Comparison of ENCODE assay signal across 8 mouse cellular contexts in genomic region chrX:145848937-145849783, GRCm38 (mm10).
DNase-seq lines count a peak whose midpoint lies in the region; ATAC-seq lines count a peak whose summit lies in the region.

No protein-coding gene starts in this region.

- intact Hi-C loops in left cerebral cortex, postnatal 4 days (cut with DNase I) = no loop called here

- peak; percentile 27 for DNase-seq in forebrain, embryonic 14.5 days (ENCODE audit: low spot score)
- no peak for DNase-seq in forebrain, embryonic 10.5 days (ENCODE audit: extremely low spot score, low spot score)
- DNase-seq in adrenal gland, adult 2 months = peak; percentile 45
- peak; percentile 16 for DNase-seq in kidney, adult 18-20 months
- DNase-seq in left cerebral cortex, postnatal 4 days = peak; percentile 90
- peak; percentile 4 for DNase-seq in right cerebral cortex, postnatal 25 days

- H3K27ac ChIP-seq in forebrain, embryonic 14.5 days (ENCODE audit: low read depth, low read length) = no peak overlapping the region
- H3K27ac ChIP-seq in forebrain, embryonic 10.5 days = no peak overlapping the region
- H3K27ac ChIP-seq in forebrain, embryonic 16.5 days (ENCODE audit: low read length) = no peak overlapping the region

- ATAC-seq in forebrain, embryonic 14.5 days = no peak
- peak; percentile 75 for ATAC-seq in forebrain, embryonic 16.5 days
- ATAC-seq in erythroid progenitor cell, adult 5-6 weeks (replicated peaks; ENCODE audit: low FRiP score, poor library complexity, severe bottlenecking) = no peak

- H3K4me2 ChIP-seq in forebrain, embryonic 14.5 days (ENCODE audit: low read length) = no peak overlapping the region
- no peak overlapping the region for H3K4me2 ChIP-seq in forebrain, embryonic 16.5 days (ENCODE audit: low read length)

- H3K36me3 ChIP-seq in forebrain, embryonic 14.5 days (ENCODE audit: control insufficient read depth, insufficient read depth, low read length) = no peaks in the 10 kb centered on the region
- no peaks in the 10 kb centered on the region for H3K36me3 ChIP-seq in forebrain, embryonic 10.5 days (replicated peaks)
- no peaks in the 10 kb centered on the region for H3K36me3 ChIP-seq in forebrain, embryonic 16.5 days (ENCODE audit: control insufficient read depth, insufficient read depth)

- no peaks in the 10 kb centered on the region for H3K9me3 ChIP-seq in forebrain, embryonic 14.5 days (replicated peaks; ENCODE audit: control insufficient read depth, low read length)
- H3K9me3 ChIP-seq in forebrain, embryonic 10.5 days = no peaks in the 10 kb centered on the region
- H3K9me3 ChIP-seq in forebrain, embryonic 16.5 days (ENCODE audit: control insufficient read depth, low read length) = no peaks in the 10 kb centered on the region

- 71% methylated on average over 13 of the region's 13 CpGs for WGBS in forebrain, embryonic 14.5 days
- 81% methylated on average over 13 of the region's 13 CpGs for whole genome bisulfite sequencing in forebrain, embryonic 10.5 days
- 66% methylated on average over 13 of the region's 13 CpGs for WGBS in forebrain, embryonic 16.5 days

- H3K9ac ChIP-seq in forebrain, embryonic 14.5 days (ENCODE audit: low read length) = no peak overlapping the region
- no peak overlapping the region for H3K9ac ChIP-seq in forebrain, embryonic 16.5 days (replicated peaks; ENCODE audit: low read depth, low read length)

- H3K4me3 ChIP-seq in forebrain, embryonic 14.5 days (ENCODE audit: low read depth, low read length) = no peak overlapping the region
- H3K4me3 ChIP-seq in forebrain, embryonic 10.5 days = no peak overlapping the region
- no peak overlapping the region for H3K4me3 ChIP-seq in forebrain, embryonic 16.5 days (replicated peaks; ENCODE audit: low read length)

- H3K27me3 ChIP-seq in forebrain, embryonic 14.5 days (replicated peaks; ENCODE audit: control insufficient read depth, insufficient read depth, low read length) = no peaks in the 10 kb centered on the region
- H3K27me3 ChIP-seq in forebrain, embryonic 10.5 days (ENCODE audit: poor library complexity, severe bottlenecking) = no peaks in the 10 kb centered on the region
- no peaks in the 10 kb centered on the region for H3K27me3 ChIP-seq in forebrain, embryonic 16.5 days (replicated peaks; ENCODE audit: control insufficient read depth, insufficient read depth, low read length)

- H3K4me1 ChIP-seq in forebrain, embryonic 14.5 days (ENCODE audit: control insufficient read depth, insufficient read depth, low read length) = no peaks in the 10 kb centered on the region
- no peaks in the 10 kb centered on the region for H3K4me1 ChIP-seq in forebrain, embryonic 10.5 days
- no peaks in the 10 kb centered on the region for H3K4me1 ChIP-seq in forebrain, embryonic 16.5 days (replicated peaks; ENCODE audit: control insufficient read depth, insufficient read depth, low read length)
